ENCODE assay signal across 9 mouse cellular contexts in genomic region chr17:11067076-11067703, GRCm38 (mm10).
A peak's percentile ranks its signal among the peaks of the same experiment; 100 is the strongest.
DNase-seq lines count a peak whose midpoint lies in the region; ATAC-seq lines count a peak whose summit lies in the region.
"Had no signal": no experiment of that assay in that cellular context is flagged by ENCODE, and none has a peak within 500 bp of the region (broad histone marks: within the 10 kb centered on the region; RNA-seq: fewer than 3 reads in every experiment).

No protein-coding gene starts in this region.

- peak overlapping the region; percentile 64 for H3K4me2 ChIP-seq in heart, embryonic 13.5 days
- peak overlapping the region; percentile 47 for H3K4me2 ChIP-seq in hindbrain, embryonic 16.5 days (ENCODE audit: low read length)
- H3K4me2 ChIP-seq in midbrain, embryonic 15.5 days = peak overlapping the region; percentile 45

- 11% methylated on average over 16 of the region's 16 CpGs for WGBS in heart, embryonic 13.5 days
- WGBS in hindbrain, embryonic 16.5 days = 2% methylated on average over 16 of the region's 16 CpGs
- WGBS in midbrain, embryonic 15.5 days = 2% methylated on average over 16 of the region's 16 CpGs

- no peak for DNase-seq in heart, postnatal 4 days
- DNase-seq in cerebellum, postnatal 36 days = peak; percentile 10 to 15
- DNase-seq in spleen, postnatal 4 days (ENCODE audit: low spot score in 2 of 2) = no peak
- no peak for DNase-seq in adrenal gland, adult 8-10 months
- no peak for DNase-seq in gastrocnemius, postnatal 25 days

- H3K9ac ChIP-seq in heart, embryonic 13.5 days = peak overlapping the region; percentile 33
- H3K9ac ChIP-seq in hindbrain, embryonic 16.5 days (ENCODE audit: low read depth, low read length) = no peak overlapping the region
- H3K9ac ChIP-seq in midbrain, embryonic 15.5 days = no peak overlapping the region

- no peaks in the 10 kb centered on the region for H3K36me3 ChIP-seq in heart, embryonic 13.5 days
- no peaks in the 10 kb centered on the region for H3K36me3 ChIP-seq in hindbrain, embryonic 16.5 days (ENCODE audit: control insufficient read depth, insufficient read depth, low read length)
- no peaks in the 10 kb centered on the region for H3K36me3 ChIP-seq in midbrain, embryonic 15.5 days (replicated peaks)
- H3K36me3 ChIP-seq: G1E had no signal

- no peak overlapping the region for H3K27ac ChIP-seq in heart, embryonic 13.5 days (replicated peaks)
- H3K27ac ChIP-seq in hindbrain, embryonic 16.5 days (ENCODE audit: low read depth, low read length) = peak overlapping the region; percentile 65
- peak overlapping the region; percentile 75 for H3K27ac ChIP-seq in midbrain, embryonic 15.5 days

- H3K4me1 ChIP-seq in heart, embryonic 13.5 days = peaks cover 9% of the 10 kb centered on the region
- peaks cover 15% of the 10 kb centered on the region for H3K4me1 ChIP-seq in hindbrain, embryonic 16.5 days (ENCODE audit: control insufficient read depth, insufficient read depth, low read depth, low read length)
- peaks cover 29% of the 10 kb centered on the region for H3K4me1 ChIP-seq in midbrain, embryonic 15.5 days

- peak overlapping the region; percentile 22 for H3K4me3 ChIP-seq in heart, embryonic 13.5 days
- no peak overlapping the region for H3K4me3 ChIP-seq in hindbrain, embryonic 16.5 days (ENCODE audit: low read length)
- peak overlapping the region; percentile 13; the same call in 1 of the 2 replicates for H3K4me3 ChIP-seq in midbrain, embryonic 15.5 days

- H3K27me3 ChIP-seq in heart, embryonic 13.5 days (replicated peaks) = peaks cover 8% of the 10 kb centered on the region; the same call in 1 of the 2 replicates
- no peaks in the 10 kb centered on the region for H3K27me3 ChIP-seq in hindbrain, embryonic 16.5 days (replicated peaks; ENCODE audit: control insufficient read depth, insufficient read depth, low read length)
- H3K27me3 ChIP-seq in midbrain, embryonic 15.5 days (replicated peaks) = no peaks in the 10 kb centered on the region

- no peak for ATAC-seq in heart, embryonic 13.5 days (ENCODE audit: extremely low read depth, insufficient number of reproducible peaks, low FRiP score, low TSS enrichment)
- ATAC-seq in hindbrain, embryonic 16.5 days = peak; percentile 75
- peak; percentile 71 for ATAC-seq in midbrain, embryonic 15.5 days (replicated peaks)

- no peaks in the 10 kb centered on the region for H3K9me3 ChIP-seq in heart, embryonic 13.5 days
- no peaks in the 10 kb centered on the region for H3K9me3 ChIP-seq in hindbrain, embryonic 16.5 days (ENCODE audit: control insufficient read depth, low read length)
- no peaks in the 10 kb centered on the region for H3K9me3 ChIP-seq in midbrain, embryonic 15.5 days
- H3K9me3 ChIP-seq: G1E had no signal

Comparison
In these comparisons a context has a peak if more than half of its experiments do, and no peak if none do; other contexts are left out.
1. DNase-seq: peak in cerebellum, postnatal 36 days (2 of 2); none in heart, postnatal 4 days (single experiment), spleen, postnatal 4 days (0 of 2), adrenal gland, adult 8-10 months (single experiment) and gastrocnemius, postnatal 25 days (single experiment).
2. Peak in every context shown above with its lines, with median percentiles within 50 percentile points of each other: H3K4me2 ChIP-seq.